Mouse (Mus musculus): ENCODE data around the gene Gpr35.

Gpr35 gene

GRCm38 (mm10) chr1:92984999-92985398, 34.3 kb downstream of the Gpr35 start:
- DNase-seq, result no peak

GRCm38 (mm10) chr1:92988894-92989293, 38.2 kb downstream of the Gpr35 start:
- no peak for DNase-seq

GRCm38 (mm10) chr1:92989891-92990290, 39.2 kb downstream of the Gpr35 start:
- DNase-seq, result no peak

GRCm38 (mm10) chr1:92992214-92992855, 41.7 kb downstream of the Gpr35 start:
- DNase-seq, result no peak

GRCm38 (mm10) chr1:92992880-92993279, 42.2 kb downstream of the Gpr35 start:
- DNase-seq, result no peak

GRCm38 (mm10) chr1:93006061-93006460, 55.4 kb downstream of the Gpr35 start, which contains the start of gene Aqp12:
Gene Aqp12 (plus strand): TSS chr1:93006334.
- DNase-seq, result no peak

GRCm38 (mm10) chr1:93009196-93009595, 58.5 kb downstream of the Gpr35 start:
- DNase-seq, result no peak

- DNase-seq, result no peak
Measured at GRCm38 (mm10) chr1:93010731-93011130, 60.1 kb downstream of the Gpr35 start.

GRCm38 (mm10) chr1:93012103-93012585, 61.5 kb downstream of the Gpr35 start:
- DNase-seq, result peak; percentile 17

- no peak for DNase-seq
Measured at GRCm38 (mm10) chr1:93013367-93013766, 62.7 kb downstream of the Gpr35 start.

GRCm38 (mm10) chr1:93014460-93014859, 63.8 kb downstream of the Gpr35 start:
- DNase-seq, result peak; percentile 76

GRCm38 (mm10) chr1:93015136-93015535, 64.5 kb downstream of the Gpr35 start:
- peak; percentile 65 for DNase-seq

GRCm38 (mm10) chr1:93018716-93019115, 68.1 kb downstream of the Gpr35 start:
- DNase-seq, result peak; percentile 76

- no peak for DNase-seq
Measured at GRCm38 (mm10) chr1:93020602-93021001, 69.9 kb downstream of the Gpr35 start.

GRCm38 (mm10) chr1:93026600-93026999, 75.9 kb downstream of the Gpr35 start:
- no peak for DNase-seq

- DNase-seq, result no peak
Measured at GRCm38 (mm10) chr1:93029387-93029786, 78.7 kb downstream of the Gpr35 start.

GRCm38 (mm10) chr1:93030060-93030459, 79.4 kb downstream of the Gpr35 start:
- no peak for DNase-seq

- DNase-seq, result no peak
Measured at GRCm38 (mm10) chr1:93031199-93031598, 80.5 kb downstream of the Gpr35 start.

GRCm38 (mm10) chr1:93033989-93034388, 83.3 kb downstream of the Gpr35 start:
- DNase-seq, result no peak

GRCm38 (mm10) chr1:93035981-93036380, 85.3 kb downstream of the Gpr35 start:
- no peak for DNase-seq

Measured in cerebellum, adult 9-11 months (tissue).